Mouse (Mus musculus): ENCODE results near the gene Socs2. TPM values are rescaled to one million over a fixed set of nuclear protein-coding genes. Genes with fewer than 3 reads are reported as not detected.
A peak's percentile ranks its signal among the peaks of the same experiment; 100 is the strongest.

The Socs2 gene
- 32.5 and 40.4 TPM in 2 replicates for polyA plus RNA-seq (2016; fragmentation: Nextera tagmentation; extraction: Ambion mirVana)

DNA sequence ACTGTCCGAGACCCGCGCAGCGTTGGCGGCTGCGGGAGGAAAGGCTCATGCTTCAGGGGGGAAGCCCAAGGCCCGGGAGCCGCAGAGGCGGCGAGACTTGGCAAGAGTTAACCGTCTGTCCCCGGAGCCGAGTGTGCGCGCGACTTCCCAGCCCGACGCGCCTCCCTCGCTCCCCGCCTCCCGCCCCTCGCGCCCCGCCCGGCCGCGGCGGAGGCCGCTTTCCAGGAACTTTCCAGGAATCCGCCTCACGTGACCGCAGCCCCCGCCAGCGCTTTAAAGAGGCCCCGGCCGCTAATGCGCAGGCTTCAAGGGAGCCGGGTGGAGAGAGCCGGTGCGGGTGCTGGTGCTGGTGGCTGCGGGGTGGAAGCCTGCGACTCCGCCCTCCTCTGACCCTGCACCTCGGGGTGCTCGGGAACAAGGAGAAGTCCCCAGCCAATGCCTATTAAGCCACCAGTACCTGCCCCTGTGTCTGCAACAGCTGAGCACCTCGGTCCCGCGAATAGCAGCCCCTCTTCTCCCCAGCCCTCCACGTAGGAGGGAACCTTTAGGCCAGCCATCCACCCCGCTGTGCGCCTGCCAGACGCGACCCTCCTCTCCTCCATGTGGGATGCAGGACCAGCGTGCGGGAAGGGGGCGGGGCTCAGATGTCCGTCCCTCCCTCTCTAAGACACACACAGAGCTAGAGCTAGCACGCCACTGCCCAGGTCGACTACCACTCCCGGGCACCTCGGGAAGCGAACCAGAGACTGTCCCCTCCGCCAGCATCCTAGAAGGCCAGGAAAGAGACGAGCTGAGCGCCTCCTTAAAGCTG lies at the start of gene Socs2:
TSS of gene Socs2 (minus strand) at position 496 of the 811 bp plus-strand sequence.
- peak within 1 kb of the TSS; percentile 89 for H3K27ac ChIP-seq
- no peaks in the 10 kb centered on the region for H3K36me3 ChIP-seq
- under 1% methylated on average over 66 of the region's 66 CpGs for WGBS
- H3K4me1 ChIP-seq (replicated peaks) = peaks cover 41% of the 10 kb centered on the region
- H3K27me3 ChIP-seq (ENCODE audit: insufficient read depth, poor library complexity, severe bottlenecking) = peaks cover 45% of the 10 kb centered on the region
- H3K4me3 ChIP-seq = peak within 1 kb of the TSS; percentile 82
- no peaks in the 10 kb centered on the region for H3K9me3 ChIP-seq
- peak; percentile 92 for DNase-seq (ENCODE audit: low spot score)

DNA sequence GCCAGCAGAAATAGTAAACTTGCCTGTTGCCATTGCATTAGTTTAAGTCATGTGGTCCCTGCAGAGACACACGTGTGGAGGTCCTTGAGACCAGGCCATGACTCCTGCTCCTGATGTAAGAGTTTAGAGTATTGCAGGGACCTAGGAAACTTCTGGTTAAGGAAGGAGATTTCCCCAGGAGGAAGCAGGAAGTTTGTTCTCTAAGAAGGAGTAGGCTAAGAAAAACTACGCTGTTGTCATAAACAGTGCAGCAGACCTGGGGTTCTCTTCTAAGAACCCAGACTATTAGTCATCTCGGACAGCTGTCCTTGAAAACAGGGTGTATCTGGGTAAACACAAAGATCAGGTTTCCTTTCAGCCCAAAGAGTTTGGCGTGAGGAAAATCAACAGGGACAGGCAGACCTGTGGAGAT lies 48.5 kb upstream of the Socs2 start:
- Histone ChIP-seq H3K27me3 (ENCODE audit: insufficient read depth, poor library complexity, severe bottlenecking) (no peaks in the 10 kb centered on the region), H3K4me1 (replicated peaks) (peaks cover 5% of the 10 kb centered on the region; the same call in 1 of the 2 replicates), H3K27ac (no peak overlapping the region), H3K36me3 (no peaks in the 10 kb centered on the region), H3K9me3 (no peaks in the 10 kb centered on the region), H3K4me3 (no peak overlapping the region)
- 62% methylated on average over 4 of the region's 4 CpGs for WGBS
- no peak for DNase-seq (ENCODE audit: low spot score)

DNA sequence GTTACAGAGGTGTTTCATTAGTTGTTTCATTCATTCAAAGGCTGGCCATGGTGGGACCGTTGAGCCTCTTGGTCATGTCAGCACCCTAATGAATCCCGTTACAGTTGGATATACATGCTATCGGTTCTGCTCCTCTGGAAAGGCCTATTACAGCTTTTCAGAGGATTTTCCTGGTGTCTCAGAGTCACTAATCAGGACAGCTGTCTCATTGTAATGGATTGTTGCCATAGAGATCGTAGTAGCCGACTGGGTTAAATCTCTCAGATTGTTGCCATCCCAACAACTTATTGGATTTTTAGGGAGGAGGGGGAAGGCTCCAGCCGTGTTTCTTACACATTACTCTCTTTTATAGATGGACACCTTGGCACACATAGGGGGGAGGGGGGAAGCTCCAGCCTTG lies 47.5 kb upstream of the Socs2 start:
- Histone ChIP-seq H3K36me3 (no peaks in the 10 kb centered on the region), H3K9me3 (no peaks in the 10 kb centered on the region), H3K27me3 (ENCODE audit: insufficient read depth, poor library complexity, severe bottlenecking) (no peaks in the 10 kb centered on the region), H3K4me3 (no peak overlapping the region), H3K27ac (no peak overlapping the region), H3K4me1 (replicated peaks) (peaks cover 5% of the 10 kb centered on the region; the same call in 1 of the 2 replicates)
- 85% methylated on average over 6 of the region's 6 CpGs for WGBS
- no peak for DNase-seq (ENCODE audit: low spot score)

DNA sequence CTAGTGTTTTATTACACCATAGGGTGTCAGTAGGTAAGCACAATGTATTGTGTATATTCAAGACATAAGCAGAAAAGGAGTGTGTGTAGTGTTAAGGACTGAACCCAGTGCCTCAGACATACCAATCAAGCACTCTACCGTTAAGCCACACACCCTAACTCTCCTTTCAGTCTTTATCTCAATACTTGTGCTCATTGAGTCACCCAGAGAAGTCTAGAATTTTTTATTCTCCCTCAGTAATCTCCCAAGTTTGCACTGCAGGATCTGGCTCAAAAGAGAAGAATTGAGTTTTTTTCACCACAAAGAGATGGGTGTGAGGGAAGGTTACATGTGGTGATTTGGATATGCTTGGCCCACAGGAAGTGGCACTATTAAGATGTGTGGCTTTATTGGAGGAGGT lies 45.3 kb upstream of the Socs2 start:
- Histone ChIP-seq H3K4me1 (replicated peaks) (peaks cover 7% of the 10 kb centered on the region; the same call in 1 of the 2 replicates), H3K4me3 (no peak overlapping the region), H3K9me3 (no peaks in the 10 kb centered on the region), H3K36me3 (no peaks in the 10 kb centered on the region), H3K27me3 (ENCODE audit: insufficient read depth, poor library complexity, severe bottlenecking) (no peaks in the 10 kb centered on the region), H3K27ac (no peak overlapping the region)
- DNase-seq (ENCODE audit: low spot score) = no peak
- 80% methylated on average over 1 of the region's 1 CpGs for WGBS

DNA sequence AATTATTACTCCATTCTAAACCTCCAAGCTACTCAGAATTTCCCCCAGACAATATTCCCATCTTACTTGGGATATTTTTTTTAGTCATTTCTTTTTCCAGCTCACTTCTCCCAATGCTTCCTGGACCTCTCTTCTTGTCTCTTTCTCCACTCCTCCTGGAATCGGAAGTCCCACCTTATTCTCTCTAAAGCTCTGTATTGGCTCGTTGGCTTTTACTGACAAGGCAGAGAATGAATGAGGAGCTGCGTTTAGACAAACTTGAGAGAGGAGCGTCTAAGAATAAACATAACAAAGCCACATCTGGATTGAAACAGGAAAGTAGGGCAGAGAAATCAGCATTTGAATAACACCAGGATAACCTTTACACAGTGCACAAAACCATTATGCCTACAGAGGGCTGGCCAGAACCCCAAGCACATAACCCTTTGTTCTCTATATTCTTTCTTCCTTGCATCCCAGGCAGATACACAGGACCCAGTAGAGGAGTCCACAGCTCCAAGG lies 44.1 kb upstream of the Socs2 start:
- H3K4me1 ChIP-seq (replicated peaks) = peaks cover 7% of the 10 kb centered on the region; the same call in 1 of the 2 replicates
- H3K27me3 ChIP-seq (ENCODE audit: insufficient read depth, poor library complexity, severe bottlenecking) = no peaks in the 10 kb centered on the region
- H3K27ac ChIP-seq = no peak overlapping the region
- H3K4me3 ChIP-seq = no peak overlapping the region
- DNase-seq (ENCODE audit: low spot score) = no peak
- no peaks in the 10 kb centered on the region for H3K36me3 ChIP-seq
- WGBS = 51% methylated on average over 4 of the region's 4 CpGs
- no peaks in the 10 kb centered on the region for H3K9me3 ChIP-seq

DNA sequence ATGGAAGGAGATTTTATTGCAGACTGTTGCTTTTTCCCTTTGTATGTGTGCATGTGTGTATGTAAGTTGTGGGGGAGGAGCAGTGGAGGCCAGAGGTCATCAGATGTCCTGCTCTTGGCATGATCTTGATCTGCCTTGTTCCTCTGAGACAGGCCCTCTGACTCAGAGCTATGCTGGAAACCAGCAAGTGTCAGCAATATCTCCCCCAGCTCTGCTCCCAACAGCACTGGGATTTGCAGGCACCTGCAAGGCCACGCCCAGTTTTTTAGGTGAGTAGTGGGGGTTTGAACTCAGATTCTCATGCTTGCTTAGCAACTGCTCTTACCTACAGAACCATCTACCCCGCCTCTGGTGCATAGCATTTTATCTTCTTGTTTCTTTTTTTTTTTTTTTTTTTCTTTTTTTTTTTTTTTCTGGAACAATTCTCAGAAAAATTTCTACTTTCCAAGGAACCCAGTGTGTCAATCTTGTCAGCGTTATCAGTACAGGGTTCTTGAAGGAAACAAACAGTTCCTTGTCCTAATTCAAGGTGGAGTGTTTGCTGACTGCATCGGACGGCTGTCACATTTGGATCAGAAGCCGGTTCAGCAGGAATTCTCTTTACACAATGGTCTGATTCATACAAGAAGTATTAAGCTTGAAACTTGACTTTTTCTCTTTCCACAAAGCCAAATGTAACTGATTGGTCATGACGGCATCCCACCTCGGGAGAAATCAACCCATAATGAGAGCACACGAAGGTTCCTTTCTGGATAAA lies 41.2 kb upstream of the Socs2 start:
- DNase-seq (ENCODE audit: low spot score) = no peak
- H3K27ac ChIP-seq = no peak overlapping the region
- no peaks in the 10 kb centered on the region for H3K9me3 ChIP-seq
- H3K36me3 ChIP-seq = no peaks in the 10 kb centered on the region
- WGBS = 81% methylated on average over 9 of the region's 9 CpGs
- no peaks in the 10 kb centered on the region for H3K27me3 ChIP-seq (ENCODE audit: insufficient read depth, poor library complexity, severe bottlenecking)
- H3K4me3 ChIP-seq = no peak overlapping the region
- H3K4me1 ChIP-seq (replicated peaks) = peaks cover 7% of the 10 kb centered on the region; the same call in 1 of the 2 replicates

DNA sequence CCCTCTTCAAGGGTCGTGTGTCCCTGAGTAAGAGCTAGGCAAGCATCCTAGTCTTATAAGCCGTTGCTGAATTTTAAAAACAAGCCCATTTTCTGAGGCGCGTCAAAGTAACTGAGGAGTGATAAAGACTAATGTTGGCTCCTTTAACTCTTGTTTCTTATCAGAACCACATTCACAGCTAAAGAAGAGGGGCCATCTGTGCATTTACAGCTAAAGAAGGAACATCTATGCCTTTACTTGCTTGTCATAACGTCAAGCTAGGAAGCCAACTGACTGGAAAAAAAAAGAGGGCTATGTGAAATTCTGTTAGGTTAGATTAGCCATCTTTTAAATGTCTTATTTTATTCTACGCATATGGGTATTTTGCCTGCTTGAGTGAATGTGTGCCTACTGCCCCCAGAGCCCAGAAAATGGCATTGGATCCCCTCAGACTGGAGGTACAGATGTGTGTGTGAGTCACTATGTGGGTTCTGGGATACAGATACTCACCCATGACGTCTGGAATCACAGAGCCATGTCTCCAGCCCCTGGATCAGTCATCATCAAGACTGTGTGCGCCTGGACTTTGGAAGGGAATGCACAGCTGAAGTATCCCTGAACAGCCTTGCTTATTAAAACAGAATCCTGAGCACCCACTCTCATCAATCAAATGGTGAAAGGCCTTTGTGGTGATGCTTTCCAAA lies 40.5 kb upstream of the Socs2 start:
- H3K4me1 ChIP-seq (replicated peaks) = peaks cover 7% of the 10 kb centered on the region; the same call in 1 of the 2 replicates
- no peaks in the 10 kb centered on the region for H3K9me3 ChIP-seq
- no peak overlapping the region for H3K4me3 ChIP-seq
- H3K27me3 ChIP-seq (ENCODE audit: insufficient read depth, poor library complexity, severe bottlenecking) = no peaks in the 10 kb centered on the region
- 86% methylated on average over 8 of the region's 8 CpGs for WGBS
- H3K27ac ChIP-seq = no peak overlapping the region
- DNase-seq (ENCODE audit: low spot score) = no peak
- H3K36me3 ChIP-seq = no peaks in the 10 kb centered on the region

DNA sequence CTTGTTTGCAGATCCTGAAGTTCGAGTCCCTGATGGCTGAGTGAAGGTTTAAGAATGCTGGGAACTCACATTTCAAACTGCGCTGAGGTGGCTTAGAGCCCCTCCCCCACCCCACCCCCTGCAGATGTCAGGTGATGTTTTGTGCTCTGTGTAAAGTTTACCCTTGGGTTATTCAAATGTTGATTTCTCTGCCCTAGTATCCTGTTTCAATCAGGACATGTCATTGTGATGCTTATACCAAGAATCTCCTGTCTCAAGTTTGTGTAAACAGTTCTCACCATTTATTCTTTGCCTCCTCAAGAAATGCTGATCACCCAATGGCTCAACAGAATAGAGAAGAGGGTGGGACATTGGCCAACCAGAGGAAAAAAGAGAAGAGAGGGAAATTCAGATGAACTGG lies 39.1 kb upstream of the Socs2 start:
- H3K36me3 ChIP-seq = no peaks in the 10 kb centered on the region
- peaks cover 7% of the 10 kb centered on the region; the same call in 1 of the 2 replicates for H3K4me1 ChIP-seq (replicated peaks)
- no peak overlapping the region for H3K4me3 ChIP-seq
- H3K27me3 ChIP-seq (ENCODE audit: insufficient read depth, poor library complexity, severe bottlenecking) = no peaks in the 10 kb centered on the region
- no peak overlapping the region for H3K27ac ChIP-seq
- 67% methylated on average over 2 of the region's 2 CpGs for WGBS
- H3K9me3 ChIP-seq = no peaks in the 10 kb centered on the region
- no peak for DNase-seq (ENCODE audit: low spot score)

DNA sequence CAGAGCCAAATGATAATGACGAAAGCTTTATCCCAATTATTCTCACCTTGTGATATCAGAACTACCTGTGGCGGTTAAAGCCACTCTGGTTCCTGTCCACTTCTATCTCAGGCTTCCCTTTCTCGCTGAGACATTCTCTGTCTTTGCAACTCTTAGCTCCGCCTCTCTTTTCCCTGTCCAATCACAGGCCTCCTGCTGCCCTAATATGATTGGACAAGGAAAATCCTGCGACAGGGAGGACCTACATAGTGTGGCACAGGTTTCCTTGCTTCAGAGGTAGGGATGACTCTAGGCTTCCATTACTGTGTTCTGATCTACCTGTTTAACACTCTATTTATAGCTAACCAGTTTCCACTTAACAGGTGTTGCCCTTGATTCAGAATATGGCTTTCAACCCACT lies 36.3 kb upstream of the Socs2 start:
- no peaks in the 10 kb centered on the region for H3K27me3 ChIP-seq (ENCODE audit: insufficient read depth, poor library complexity, severe bottlenecking)
- H3K36me3 ChIP-seq = no peaks in the 10 kb centered on the region
- H3K9me3 ChIP-seq = no peaks in the 10 kb centered on the region
- H3K27ac ChIP-seq = no peak overlapping the region
- H3K4me3 ChIP-seq = no peak overlapping the region
- no peak for DNase-seq (ENCODE audit: low spot score)
- H3K4me1 ChIP-seq (replicated peaks) = 0 out of 2 replicates have a peak, but pooled peaks cover 2% of the 10 kb centered on the region
- 85% methylated on average over 5 of the region's 5 CpGs for WGBS

DNA sequence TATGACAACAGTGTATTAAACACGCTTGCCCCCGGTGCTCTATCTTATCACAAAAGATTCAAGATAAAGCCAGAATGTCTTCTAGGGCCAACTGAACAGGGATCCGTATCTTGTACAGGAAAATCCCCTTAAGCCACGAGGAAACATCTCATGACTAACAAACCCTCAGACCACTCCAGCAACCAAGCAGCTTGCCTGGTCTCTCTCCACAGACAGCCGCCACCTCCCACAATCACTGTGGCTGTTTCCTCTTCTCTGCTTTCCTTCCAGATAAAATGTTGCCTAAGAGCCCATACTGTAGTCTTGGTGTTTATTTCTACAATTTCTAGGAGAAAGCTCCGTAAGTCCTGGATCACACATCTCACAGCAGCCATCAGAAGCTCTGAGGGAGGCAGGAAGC lies 32.1 kb upstream of the Socs2 start:
- 90% methylated on average over 6 of the region's 6 CpGs for WGBS
- no peaks in the 10 kb centered on the region for H3K27me3 ChIP-seq (ENCODE audit: insufficient read depth, poor library complexity, severe bottlenecking)
- H3K9me3 ChIP-seq = no peaks in the 10 kb centered on the region
- no peaks in the 10 kb centered on the region for H3K4me1 ChIP-seq (replicated peaks)
- no peak overlapping the region for H3K27ac ChIP-seq
- H3K36me3 ChIP-seq = no peaks in the 10 kb centered on the region
- no peak overlapping the region for H3K4me3 ChIP-seq
- DNase-seq (ENCODE audit: low spot score) = no peak

DNA sequence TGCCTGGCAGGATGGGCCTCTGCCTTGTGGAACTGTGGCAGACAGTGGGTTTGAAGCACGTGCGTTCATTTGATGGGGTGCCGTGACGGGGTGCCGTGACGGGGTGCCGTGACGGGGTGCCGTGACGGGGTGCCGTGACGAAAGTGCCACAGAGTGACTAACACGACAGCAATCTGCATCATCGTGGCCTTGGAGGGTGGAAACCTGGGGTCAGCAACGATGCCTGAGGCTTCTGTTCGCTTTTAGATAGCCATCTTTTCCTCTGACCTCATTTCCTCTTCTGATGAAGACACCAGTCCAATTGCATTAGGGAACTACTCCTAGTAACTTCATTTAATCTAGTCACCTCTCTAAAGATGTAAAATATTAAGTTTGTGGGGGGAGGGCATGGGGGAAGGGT lies 31.0 kb upstream of the Socs2 start:
- Histone ChIP-seq H3K4me1 (replicated peaks) (no peaks in the 10 kb centered on the region), H3K36me3 (no peaks in the 10 kb centered on the region), H3K27me3 (ENCODE audit: insufficient read depth, poor library complexity, severe bottlenecking) (no peaks in the 10 kb centered on the region), H3K9me3 (no peaks in the 10 kb centered on the region), H3K27ac (no peak overlapping the region), H3K4me3 (no peak overlapping the region)
- no peak for DNase-seq (ENCODE audit: low spot score)
- WGBS = 93% methylated on average over 16 of the region's 16 CpGs

DNA sequence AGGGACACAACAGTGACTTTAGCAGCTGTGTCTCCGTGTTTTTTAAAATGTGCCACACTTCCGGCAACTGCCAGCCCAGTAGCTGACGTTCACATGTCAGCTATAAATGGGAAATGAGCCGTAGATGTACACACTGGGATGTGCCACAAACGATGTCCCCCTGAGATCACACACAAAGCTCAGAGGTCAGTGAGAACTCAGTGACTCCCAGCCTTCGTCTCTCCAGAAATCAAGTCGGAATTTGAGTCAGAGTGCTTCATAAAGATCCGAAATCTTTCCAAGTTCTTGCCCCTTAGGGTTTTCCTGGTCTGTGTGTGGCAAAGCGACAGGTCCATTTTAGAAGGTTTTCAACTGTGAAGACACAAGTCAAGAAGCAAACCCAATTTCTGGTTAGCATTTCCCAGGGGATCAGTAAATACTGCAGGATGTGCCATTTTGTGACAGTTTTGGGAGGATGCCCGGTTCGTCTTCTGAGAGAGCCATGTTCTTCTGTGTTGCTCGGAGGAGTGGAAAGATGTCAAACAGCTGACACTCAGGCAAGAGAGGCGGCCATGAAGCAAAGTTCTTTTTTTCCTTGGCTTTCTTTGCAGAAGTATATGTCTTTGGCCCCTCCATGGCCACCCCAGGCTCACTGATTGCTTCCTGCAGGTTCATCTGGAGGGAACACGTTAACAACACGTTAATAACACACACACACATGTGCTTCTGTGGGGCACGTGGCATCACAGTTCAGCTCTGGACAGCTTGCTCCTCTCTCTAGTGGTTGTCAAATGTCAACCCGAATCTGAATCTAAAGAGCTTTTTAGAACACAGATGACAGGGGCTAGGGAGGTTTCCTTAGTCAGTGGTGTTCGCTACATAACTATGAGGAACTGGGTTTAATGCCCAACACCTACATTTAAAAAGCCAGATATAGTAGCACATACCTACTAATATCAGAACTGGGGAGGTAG lies 28.4 kb upstream of the Socs2 start:
- Histone ChIP-seq H3K27me3 (ENCODE audit: insufficient read depth, poor library complexity, severe bottlenecking) (no peaks in the 10 kb centered on the region), H3K9me3 (no peaks in the 10 kb centered on the region), H3K4me3 (no peak overlapping the region), H3K36me3 (no peaks in the 10 kb centered on the region), H3K4me1 (replicated peaks) (no peaks in the 10 kb centered on the region), H3K27ac (no peak overlapping the region)
- DNase-seq (ENCODE audit: low spot score) = no peak
- WGBS = 84% methylated on average over 18 of the region's 18 CpGs
